Mouse (Mus musculus) C2C12 (cell line): ENCODE data around the gene Gfod2. TPM values are rescaled to one million over a fixed set of nuclear protein-coding genes. Genes with fewer than 3 reads are reported as not detected.

Source experiments
- H3K27me3 ChIP-seq: one replicate; pipeline ENCODE4 v1.6.1; 2011; ENCODE audit not compliant: control insufficient read depth, insufficient read depth, insufficient read length
- H3K36me3 ChIP-seq: one replicate; pipeline ENCODE4 v1.6.1; 2011; ENCODE audit not compliant: control insufficient read depth, insufficient read depth
- H3K4me3 ChIP-seq: one replicate; pipeline ENCODE4 v1.5.1; 2011; ENCODE audit warnings: mild to moderate bottlenecking, control low read depth; ENCODE audit not compliant: poor library complexity, insufficient read depth, severe bottlenecking
- H3K79me2 ChIP-seq: one replicate; pipeline ENCODE4 v1.6.1; 2011; ENCODE audit not compliant: control insufficient read depth, insufficient read depth
- H3K79me3 ChIP-seq: one replicate; pipeline ENCODE4 v1.6.1; 2011; ENCODE audit warnings: low read depth, control low read depth
- H3ac ChIP-seq: one replicate; pipeline ENCODE3; 2011; ENCODE audit warnings: low read depth; ENCODE audit not compliant: control insufficient read depth, insufficient read length
- MAX ChIP-seq: IDR thresholded peaks from one replicate; pipeline ENCODE4 v1.6.1; 2011; ENCODE audit warnings: mild to moderate bottlenecking, control low read depth
- polyA plus RNA-seq: library from polyadenylated mRNA; unstranded; fragments of >200 nt; fragmentation: generic; extraction: Trizol; gene quantifications from one replicate; pipeline ENCODE4 v1.2.1, GENCODE M21; 2012; ENCODE audit warnings: missing spikeins

Gfod2 gene
- polyA plus RNA-seq, 1 experiment = 8.2 TPM

- H3K4me3 ChIP-seq = no peak overlapping the region
- no peak for TF ChIP-seq MAX
- no peaks in the 10 kb centered on the region for H3K79me2 ChIP-seq
- H3K79me3 ChIP-seq = no peaks in the 10 kb centered on the region
- H3K36me3 ChIP-seq = peaks cover 89% of the 10 kb centered on the region
- H3ac ChIP-seq = no peak overlapping the region
- no peaks in the 10 kb centered on the region for H3K27me3 ChIP-seq
Observed at GRCm38 (mm10) chr8:105677891-105678290, 80.6 kb downstream of the Gfod2 start.

Other genes with a start within 250 kb of the Gfod2 start
- gene Hsd11b2, start 239.9 kb downstream of the Gfod2 start, polyA plus RNA-seq = 0.11 TPM
- 95.1 TPM for gene Atp6v0d1, start 192.6 kb downstream of the Gfod2 start, polyA plus RNA-seq
- gene Ripor1, start 153.4 kb downstream of the Gfod2 start, polyA plus RNA-seq = 28.7 TPM
- gene Ctcf, start 122.1 kb downstream of the Gfod2 start, polyA plus RNA-seq = 30.2 TPM
- 0.18 TPM for gene Agrp, start 121.3 kb downstream of the Gfod2 start, polyA plus RNA-seq
- gene Carmil2, start 72.4 kb downstream of the Gfod2 start, polyA plus RNA-seq = 0.49 TPM
- 30.4 TPM for gene Acd, start 57.6 kb downstream of the Gfod2 start, polyA plus RNA-seq
- 16.4 TPM for gene Pard6a, start 57.5 kb downstream of the Gfod2 start, polyA plus RNA-seq
- gene 4933405L10Rik, start 51.0 kb downstream of the Gfod2 start, polyA plus RNA-seq = 0.09 TPM
- gene Enkd1, start 50.5 kb downstream of the Gfod2 start, polyA plus RNA-seq = 24.8 TPM
- gene Ranbp10, start 68.7 kb upstream of the Gfod2 start, polyA plus RNA-seq = 11.0 TPM
- gene Tsnaxip1, start 69.1 kb upstream of the Gfod2 start, polyA plus RNA-seq = 0.09 TPM
- 35.7 TPM for gene Cenpt, start 94.6 kb upstream of the Gfod2 start, polyA plus RNA-seq
- 48.2 TPM for gene Thap11, start 96.5 kb upstream of the Gfod2 start, polyA plus RNA-seq
- gene Nutf2, start 101.9 kb upstream of the Gfod2 start, polyA plus RNA-seq = 258 TPM
- gene Edc4, start 122.2 kb upstream of the Gfod2 start, polyA plus RNA-seq = 31.3 TPM
- 0.32 TPM for gene Nrn1l, start 134.9 kb upstream of the Gfod2 start, polyA plus RNA-seq
- 14.4 TPM for gene Pskh1, start 141.8 kb upstream of the Gfod2 start, polyA plus RNA-seq
- 0.16 TPM for gene Ctrl, start 175.2 kb upstream of the Gfod2 start, polyA plus RNA-seq
- gene Psmb10, start 179.8 kb upstream of the Gfod2 start, polyA plus RNA-seq = 73.5 TPM
- gene Lcat, start 184.7 kb upstream of the Gfod2 start, polyA plus RNA-seq = 1.4 TPM
- gene Slc12a4, start 207.4 kb upstream of the Gfod2 start, polyA plus RNA-seq = 79.1 TPM
- gene Dpep3, start 220.8 kb upstream of the Gfod2 start, polyA plus RNA-seq = not detected
- 13.1 TPM for gene Dus2, start 232.7 kb upstream of the Gfod2 start, polyA plus RNA-seq
- 0.05 TPM for gene Dpep2nb, start 247.3 kb upstream of the Gfod2 start, polyA plus RNA-seq